Mouse (Mus musculus): ENCODE results near the gene Gstz1.

DNA sequence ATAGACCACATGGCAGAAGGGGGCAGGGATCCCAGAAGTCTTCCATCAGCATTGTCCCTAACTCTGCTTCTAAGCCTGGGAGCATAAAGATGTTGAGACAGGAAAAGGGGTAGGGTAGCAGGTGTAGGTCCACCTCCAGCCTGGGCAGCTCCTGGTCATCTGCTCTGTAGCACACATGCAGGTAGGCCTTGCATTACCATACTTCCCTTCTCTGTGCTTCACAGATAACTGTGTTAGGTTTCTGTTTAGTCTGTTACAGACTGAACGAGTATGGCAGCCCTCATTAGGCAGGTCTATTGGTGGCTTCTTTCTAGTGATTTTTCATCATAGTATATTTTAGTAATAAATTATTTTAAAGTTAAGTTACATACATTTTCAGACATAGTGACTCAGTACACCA lies 13.3 kb downstream of the Gstz1 start:
- TF ChIP-seq CTCF (IDR thresholded peaks at IDR 0.05; ENCODE audit: control insufficient read depth, insufficient read depth, insufficient replicate concordance, low read depth, low read length) (no peak), POLR2A (IDR thresholded peaks at IDR 0.05; ENCODE audit: control insufficient read depth, low read depth, low read length) (no peak)

Measured in testis, adult 2 months (tissue).